Mouse (Mus musculus): ENCODE data around the gene Nlgn1.
A peak's percentile ranks its signal among the peaks of the same experiment; 100 is the strongest.

Nlgn1 gene

DNA sequence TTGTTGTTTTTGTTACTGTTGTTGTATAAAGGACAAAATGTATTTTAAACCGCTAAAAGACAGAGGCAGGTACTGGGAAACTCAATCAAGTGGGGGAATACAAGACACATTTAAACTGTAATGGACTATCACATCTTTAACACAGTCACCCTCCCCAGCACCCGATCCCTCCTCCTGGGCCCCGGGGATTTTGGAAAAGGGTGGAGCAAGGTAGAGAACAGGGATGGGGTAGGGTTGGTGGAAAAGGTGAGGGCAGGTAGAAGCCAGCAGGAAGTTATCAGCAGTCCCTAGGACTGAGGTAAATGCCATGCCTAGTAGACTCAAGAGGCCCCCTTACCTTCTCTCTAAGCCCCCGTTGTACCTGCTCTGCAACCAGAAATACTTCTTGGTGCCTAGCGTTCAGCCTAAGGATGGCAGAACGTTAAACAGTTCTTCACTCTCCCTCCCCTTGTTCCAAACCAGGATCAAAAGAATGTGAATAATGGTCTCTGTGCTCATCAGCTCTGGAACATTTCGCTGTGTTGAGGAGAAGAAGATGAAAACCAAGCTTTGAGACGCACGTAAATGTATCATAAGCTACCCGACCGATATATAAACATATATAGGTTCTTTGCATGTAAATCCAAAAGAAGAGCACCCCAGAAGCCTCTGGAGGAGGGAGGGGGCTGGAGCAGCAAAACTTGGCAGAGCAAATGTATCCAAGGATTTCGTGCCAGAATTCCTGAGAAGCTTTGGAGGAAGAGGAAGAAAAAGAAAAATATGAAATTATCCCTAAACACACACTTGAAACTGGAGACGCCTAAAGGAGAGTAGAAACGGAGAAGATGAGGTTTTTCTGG, at the start of gene Nlgn1:
Gene Nlgn1 (minus strand): TSS at position 61 of the 839 bp plus-strand sequence.
- peak; percentile 28 for DNase-seq (ENCODE audit: low spot score)

DNA sequence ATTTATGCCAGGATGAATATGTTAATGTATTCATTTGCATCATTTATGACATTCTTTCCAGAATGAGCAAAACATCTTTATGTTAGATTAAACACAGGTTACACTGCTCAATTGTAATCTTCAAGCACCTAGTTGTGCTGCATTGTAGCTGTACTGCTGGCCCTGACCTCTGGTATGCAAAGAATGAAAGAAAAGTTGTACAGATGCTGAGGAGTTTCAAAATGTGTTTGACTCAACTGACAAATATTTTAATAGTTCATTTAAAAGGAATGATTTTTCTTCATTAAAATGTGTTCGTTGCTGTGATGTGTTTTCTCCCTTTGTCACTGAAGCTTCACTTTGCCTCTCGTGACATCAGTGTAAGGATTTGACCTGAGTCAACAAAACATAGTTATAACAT, 46.0 kb upstream of the Nlgn1 start:
- DNase-seq (ENCODE audit: low spot score): no peak

DNA sequence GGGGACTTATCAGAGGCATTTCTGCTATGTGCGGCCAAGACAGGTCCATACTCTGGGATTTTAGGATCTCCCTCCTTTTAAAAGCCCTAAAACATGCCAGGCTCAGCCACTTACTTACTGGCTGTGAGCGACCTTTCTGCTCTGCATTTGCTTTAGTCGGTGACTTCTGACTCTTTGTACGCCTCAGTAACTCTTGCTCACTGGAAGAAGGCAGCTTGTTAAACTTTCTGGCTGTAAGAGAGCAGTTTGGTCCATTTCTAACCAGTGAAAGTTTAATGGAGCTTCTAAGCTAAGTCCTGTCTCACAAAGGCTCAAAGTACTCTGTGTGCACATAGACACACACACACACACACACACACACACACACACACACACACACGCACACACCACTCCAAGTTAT, 22.8 kb upstream of the Nlgn1 start:
- no peak for DNase-seq (ENCODE audit: low spot score)

DNA sequence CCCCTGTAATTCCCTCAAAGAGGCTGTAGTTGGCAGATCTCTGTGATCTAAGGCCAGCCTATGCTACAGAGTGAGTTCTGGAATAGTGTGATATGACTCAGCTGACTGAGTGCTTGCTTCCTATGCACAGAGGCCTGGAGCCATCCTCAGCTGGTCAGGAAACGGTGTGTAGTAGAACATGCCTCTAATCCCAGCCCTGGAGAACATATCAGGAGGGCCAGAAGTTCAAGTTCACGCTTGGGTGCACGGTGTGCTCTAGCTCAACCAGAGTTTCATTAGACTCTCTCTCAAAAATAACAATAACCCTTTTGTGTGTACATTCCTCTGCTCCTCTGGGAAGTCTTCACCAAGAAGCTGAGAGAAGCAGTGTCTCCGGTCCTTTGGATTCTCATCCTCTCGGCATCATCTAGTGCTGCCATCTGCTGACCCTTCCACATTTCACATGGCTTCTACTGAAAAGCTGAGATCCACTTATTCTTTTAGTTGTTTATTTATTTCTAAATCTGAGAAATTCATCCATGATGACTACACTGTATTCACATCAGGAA, 22.3 kb upstream of the Nlgn1 start:
- DNase-seq (ENCODE audit: low spot score): peak; percentile 26

DNA sequence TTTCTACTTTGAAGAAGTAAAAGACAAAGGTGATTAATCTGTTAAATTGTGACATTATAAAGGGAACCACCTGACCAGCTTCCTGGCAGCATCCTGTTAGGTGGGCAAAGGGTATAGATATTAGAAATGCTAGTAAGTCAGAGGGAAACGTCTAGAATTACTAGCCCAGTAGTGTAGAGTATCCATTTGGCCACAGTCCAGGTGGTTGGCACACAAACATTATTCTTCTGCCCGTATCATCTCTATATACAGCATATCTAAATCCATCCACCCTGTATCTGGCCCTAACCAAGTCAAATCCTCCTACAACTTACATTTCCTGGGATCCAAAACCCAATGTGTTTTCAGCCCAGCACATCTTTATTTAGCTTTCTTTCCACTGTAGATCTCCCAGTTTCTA, 5.2 kb upstream of the Nlgn1 start:
- DNase-seq (ENCODE audit: low spot score): no peak

DNA sequence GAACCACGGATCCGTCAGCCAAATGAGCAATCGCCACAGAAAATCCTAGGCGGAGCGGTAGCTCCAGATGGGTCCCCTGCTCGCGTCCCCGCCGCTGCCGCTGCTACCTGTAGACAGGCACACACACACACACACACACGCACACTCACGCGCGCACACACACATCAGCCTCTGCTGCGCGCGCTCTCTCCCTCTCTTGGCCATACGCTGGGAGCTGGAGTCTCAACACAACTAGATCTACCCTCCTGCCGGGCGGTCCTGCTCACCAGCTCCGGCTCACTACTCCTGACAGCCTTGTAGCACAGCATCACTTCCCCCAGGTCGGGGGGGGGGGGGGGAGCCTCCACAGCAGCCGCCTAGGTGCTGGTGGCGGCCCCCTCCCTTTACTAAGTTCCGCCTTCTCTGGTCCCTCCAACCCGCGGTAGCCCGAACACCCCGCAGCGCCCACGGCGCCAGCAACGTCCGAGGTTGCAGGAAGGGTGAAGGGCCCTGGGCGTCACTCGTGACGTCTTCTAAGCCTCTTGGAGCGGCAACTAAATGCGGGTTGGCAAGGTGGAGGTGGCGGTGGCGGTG, 1.1 kb upstream of the Nlgn1 start:
- peak; percentile 61 for DNase-seq (ENCODE audit: low spot score)

DNA sequence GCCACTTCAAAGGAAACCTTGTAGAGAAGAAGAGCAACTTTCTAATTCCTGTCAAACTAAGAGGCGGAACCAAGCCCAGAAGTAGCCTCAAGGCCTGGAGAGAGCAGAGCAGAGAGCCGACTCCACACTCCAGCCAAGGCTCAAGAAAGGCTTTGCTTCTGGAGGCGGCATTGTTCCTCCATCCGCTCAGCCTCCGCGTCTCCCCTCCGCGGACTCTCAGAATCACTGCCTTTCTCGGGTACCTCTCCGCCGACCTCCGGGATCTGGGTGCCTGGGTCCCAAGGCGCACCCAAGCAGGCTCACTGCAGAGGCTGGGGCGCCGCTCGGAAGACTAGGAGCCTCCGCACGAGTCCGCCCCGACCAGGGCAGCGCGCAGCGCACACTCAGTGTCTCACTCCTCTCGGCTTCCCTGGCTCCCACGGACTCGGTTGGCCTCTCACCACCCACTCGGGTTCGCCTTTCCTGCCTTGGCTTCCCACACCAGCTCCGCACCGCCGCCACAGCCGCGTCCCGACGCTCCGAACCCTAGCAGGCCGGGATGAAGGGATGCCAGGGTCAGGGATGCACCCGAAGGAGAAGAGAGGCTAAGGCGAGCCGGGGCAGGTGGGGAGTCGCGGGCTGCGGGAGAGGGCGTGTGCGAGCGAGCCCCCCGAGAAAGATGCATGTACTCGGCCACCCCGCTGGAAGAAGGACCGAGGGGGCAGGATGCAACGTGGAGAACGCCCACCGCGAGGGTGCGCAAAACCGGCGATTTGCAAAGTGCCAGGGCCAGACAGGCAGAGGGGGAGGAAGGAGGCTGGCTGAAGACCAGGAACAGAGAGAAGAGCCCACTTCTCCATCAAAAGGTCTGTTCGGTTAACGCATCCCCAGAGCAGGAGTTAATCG, 841 bp downstream of the Nlgn1 start:
- peak; percentile 71 for DNase-seq (ENCODE audit: low spot score)

DNA sequence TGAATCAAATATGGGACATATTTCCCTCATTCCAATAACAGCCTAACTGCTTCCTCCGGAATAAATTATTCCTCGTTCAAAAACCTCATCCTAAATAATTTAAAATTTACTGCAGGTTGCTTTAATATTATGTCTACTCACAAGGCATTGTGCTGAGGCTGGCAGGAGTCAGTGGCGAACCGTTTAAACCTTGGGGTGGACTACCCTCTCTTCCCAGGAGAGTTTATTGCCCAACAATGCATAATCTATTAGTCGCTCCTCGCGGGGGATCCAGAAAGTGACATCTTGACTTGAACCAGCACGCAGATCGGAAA, 1.4 kb downstream of the Nlgn1 start:
- no peak for DNase-seq (ENCODE audit: low spot score)

DNA sequence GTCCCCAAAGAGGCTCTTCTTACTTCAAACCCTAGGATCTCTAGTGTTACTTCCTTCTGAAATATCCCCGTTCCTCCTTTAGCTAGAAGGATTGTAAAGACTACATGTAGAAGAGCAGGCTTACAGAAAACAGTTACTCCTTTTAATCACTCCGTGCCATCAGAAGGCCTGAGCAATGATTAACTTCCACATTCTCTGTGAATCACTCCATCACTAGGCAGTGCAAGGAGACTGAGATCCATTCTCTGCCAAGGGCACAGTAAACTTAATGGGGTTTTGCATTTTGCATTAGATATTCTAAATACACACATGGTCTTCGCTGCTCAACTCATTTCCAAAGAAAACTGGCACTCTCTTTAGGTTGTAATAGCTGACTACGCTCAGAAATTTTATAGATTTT, 2.2 kb downstream of the Nlgn1 start:
- no peak for DNase-seq (ENCODE audit: low spot score)

DNA sequence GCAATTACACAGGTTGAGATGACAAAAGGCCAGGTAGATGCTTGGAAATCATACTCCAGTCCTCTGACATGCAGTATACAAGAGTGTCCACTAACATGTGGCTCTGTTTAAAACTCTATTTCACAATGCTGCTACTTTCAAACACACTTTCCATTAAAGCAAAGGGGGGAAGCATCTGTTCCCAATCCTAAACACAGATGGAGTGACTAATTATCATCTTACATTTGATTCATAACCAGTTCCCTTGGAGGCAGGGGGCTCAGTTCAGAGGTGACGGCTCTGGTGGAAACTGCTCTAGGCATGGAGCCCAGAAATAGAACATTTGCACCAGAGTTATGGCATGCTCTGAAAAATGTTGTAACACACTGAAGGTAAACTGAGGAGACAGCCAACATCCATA, 7.8 kb downstream of the Nlgn1 start:
- DNase-seq (ENCODE audit: low spot score): peak; percentile 33

DNA sequence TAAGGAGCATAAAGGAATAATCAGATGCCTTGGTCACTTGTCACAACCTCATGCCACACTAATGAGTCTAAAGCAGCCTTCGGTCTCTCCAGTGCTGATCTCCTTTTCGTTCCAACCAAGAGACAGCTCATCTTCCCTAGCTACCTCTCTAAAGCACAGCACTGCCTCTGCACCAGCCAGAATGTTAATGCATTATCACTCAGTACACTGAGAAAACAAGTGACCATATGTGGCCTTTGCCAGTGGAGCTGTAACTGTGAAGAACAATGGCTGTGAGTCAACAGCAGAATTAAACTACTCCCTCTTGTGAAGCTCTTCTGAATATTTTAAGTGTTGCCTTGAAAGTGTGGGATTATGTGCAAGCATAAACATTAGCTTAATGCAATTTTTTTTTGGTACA, 14.9 kb downstream of the Nlgn1 start:
- DNase-seq (ENCODE audit: low spot score): no peak

DNA sequence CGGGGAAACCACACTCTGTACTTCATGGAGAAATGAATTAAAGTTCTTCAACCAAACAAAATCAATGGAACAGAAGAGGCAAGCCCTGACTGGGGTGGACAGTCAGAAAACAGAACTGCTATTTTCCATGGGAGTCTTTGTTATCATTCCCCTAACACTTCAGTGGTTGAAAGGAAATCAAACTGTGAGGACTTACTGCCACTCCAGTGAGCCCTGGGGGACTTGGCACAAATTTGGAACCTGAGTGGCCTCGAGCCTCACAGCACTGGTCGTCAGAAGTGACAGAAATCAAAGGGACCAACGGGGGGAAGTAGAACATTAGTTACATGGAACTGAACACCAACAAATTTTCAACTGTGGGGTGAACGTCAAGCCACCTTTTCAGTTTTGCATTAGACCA, 34.4 kb downstream of the Nlgn1 start:
- no peak for DNase-seq (ENCODE audit: low spot score)

DNA sequence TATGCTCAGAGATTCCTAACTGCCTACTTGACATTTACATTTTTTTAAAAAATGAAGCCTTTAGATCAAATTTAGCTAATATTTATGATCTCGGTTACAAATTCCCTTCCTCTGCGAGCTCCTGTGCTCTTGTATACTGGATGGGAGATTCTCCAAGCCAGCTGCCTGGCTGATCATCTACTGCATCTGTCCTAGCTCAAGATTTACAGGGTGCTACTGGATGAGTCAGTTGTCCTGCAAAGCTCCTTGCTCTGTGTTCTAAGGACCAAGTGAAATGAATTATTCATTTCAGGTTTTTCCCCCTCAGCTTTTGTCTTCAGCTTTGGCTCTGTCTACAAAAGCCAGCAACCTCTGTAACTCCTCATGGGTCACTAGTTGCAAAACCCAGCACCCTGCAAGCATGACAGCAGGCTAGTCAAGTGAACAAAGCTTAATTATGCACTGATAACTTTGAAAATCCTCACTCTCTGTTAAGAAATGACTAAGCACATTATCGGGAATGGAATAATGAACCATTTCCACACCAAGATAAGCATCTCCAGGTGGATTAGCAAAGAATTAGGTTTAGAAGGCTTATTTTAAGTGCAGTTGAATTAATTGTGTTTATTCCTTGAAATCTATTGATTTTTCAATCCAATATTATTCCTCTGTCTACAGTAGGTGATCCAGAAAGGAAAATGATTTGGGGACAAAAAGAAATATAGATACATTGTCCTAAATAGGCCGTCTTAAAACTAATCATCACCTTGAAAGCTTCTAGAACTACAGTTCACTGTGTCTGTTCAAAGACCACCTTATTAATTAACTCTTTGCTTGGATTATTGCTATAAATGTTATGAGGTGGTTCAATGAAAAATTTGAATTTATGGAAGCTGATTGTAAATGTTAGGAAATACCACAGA, 61.1 kb downstream of the Nlgn1 start:
- DNase-seq (ENCODE audit: low spot score): peak; percentile 40

DNA sequence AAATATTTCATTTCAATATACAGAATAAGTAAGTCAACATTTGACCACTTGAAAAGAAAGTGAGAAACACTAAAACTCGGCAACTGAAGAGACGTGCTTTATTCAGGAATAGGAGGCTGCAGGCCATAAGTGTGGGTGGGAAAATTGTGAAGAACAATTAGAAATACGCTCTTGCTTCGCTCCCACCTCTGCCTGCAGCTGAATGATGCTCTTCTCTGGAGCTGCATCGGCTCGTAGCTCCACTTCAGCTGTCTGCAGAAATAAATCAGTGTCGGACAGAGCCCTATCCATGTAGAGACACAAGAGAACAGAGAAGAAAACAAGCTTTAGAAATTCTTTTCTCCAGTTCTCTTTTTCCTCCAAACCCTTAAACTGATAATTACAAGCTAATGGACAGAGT, 85.7 kb downstream of the Nlgn1 start:
- no peak for DNase-seq (ENCODE audit: low spot score)

DNA sequence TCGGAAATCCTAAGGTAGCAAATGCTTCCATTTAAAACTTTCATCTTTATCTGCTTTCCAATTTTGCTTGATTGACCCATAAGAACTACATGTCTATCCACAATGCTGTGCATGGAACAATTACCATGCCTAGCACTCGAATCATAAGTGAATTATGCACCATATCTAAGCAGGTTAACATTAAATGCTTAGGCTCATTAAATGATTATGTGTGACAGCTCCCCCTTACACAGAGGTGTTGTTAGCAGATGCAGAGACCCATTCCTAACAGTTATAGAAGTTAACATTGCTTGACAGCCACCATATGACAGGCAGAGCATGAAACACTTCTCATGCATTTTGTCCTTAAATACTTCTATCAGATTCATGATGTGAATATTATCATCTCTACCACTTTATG, 89.0 kb downstream of the Nlgn1 start:
- no peak for DNase-seq (ENCODE audit: low spot score)

DNA sequence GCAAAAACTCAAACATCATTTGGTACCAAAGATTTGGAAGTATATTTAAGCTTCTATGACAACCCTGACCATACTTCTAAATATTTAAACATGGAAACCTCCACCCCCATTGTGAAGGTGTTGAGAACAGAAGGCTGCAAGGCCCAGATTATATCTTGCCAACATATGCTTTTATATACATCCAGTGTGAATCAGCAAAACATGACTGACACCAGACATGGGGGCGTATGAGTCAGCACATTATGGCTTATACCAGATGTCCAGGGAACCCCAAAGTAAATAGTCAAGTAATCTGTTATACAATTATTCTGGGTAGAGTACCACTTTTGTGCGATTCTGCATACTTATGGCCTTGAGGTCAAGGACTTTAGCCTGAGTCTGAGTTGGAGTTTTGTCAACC, 102.3 kb downstream of the Nlgn1 start:
- no peak for DNase-seq (ENCODE audit: low spot score)

DNA sequence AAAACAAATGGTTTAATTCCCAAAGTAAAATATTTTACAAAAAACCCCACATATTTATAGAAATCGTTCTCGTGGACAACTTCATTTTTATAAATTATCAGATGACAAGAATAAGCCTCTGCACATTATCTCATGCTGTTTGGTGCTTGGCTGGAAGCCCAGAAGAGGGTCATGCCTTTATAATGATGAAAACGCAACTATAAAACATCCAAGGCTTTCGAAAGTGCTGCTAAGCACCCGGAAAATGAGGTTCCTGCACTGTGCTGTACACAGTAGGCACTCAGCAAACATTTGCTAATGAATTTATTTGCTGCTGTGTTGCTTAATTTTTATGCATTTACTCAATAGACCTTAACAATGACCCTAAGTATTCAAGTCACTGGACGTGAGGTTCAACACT, 103.4 kb downstream of the Nlgn1 start:
- no peak for DNase-seq (ENCODE audit: low spot score)

DNA sequence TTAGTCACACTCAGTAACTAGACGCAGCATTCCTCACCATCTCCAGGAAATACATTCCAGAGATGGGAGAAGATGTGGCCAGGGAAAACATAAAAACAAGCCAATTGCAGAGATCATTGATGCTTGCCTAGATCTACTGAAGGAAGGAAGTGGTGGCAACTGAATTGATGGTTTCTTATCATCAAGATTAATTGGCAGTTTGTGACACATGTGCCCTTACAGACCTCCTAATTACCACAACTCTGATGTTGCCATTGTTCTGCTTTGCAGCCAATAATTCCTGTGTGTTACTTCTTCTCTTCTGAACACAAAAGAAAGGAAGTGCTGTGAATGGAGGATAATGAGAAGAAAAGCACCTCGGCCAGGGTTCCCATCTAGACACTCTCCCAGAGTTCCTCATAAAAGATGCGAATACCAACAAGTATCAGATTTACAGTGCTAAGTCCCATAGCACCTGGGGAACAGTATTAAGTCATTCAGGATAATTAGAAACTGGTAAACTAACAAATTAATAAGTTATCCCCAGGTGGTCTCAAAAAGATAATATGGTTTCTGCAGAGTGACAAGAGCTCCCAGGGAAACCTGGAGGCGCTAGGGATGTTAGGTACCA, 104.0 kb downstream of the Nlgn1 start:
- no peak for DNase-seq (ENCODE audit: low spot score)

DNA sequence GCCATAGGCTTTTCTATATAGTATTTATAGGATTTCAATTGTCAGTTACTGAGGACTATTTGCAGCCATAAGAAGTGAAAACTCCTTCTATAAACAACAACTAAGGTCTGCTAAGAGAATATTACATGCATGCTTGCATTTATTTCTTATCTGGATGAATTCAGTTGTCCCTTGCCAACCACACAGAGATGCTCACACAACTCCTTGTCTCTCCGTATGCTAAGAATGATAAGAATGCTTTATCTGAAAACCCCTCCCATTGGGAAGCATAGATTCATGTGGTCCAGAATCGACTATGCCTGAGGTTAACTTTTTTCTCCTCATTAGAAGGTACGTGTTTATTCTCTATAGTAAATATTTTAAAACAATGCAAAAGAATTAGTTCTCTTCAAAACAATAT, 108.8 kb downstream of the Nlgn1 start:
- DNase-seq (ENCODE audit: low spot score): no peak

DNA sequence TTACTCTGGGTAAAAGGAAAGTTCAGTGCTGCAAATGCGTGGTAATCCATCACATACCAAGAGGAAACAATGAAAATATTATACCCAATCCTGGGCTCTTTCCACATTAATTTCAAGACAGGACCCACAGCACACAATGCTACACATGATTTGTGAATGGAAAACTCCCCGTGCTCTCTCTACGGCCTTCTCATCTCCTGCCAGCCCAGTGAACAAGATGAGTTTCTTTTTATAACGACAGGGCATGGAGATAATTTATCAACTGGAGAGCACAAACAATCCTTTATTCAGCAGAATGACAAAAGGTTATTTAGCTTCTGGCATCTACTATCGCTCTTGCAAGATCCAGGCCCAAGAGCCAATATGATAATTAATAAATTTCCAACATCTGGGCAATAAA, 116.0 kb downstream of the Nlgn1 start:
- DNase-seq (ENCODE audit: low spot score): no peak

DNA sequence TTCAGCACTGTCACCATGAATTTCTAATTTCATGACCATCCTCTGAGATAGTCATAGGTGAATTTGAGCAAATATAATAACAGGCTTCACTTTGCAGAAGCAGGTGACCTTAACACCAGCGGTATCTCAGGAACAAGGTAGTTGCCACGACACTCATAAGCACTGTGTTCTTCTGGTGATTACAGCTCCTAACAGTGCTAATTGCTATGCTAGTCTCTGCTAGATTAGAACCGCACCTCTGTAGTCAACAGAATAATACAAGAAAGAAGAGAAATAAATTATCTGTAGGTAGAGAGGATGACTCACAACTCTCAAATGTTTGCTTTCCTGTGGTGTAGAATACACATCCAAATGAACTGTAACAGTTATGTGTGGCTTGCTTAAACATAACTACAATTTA, 129.6 kb downstream of the Nlgn1 start:
- DNase-seq (ENCODE audit: low spot score): no peak
